Mouse (Mus musculus) B cell, adult 67 days (primary cell): ENCODE data around the gene Car6. TPM values are rescaled to one million over a fixed set of nuclear protein-coding genes. Genes with fewer than 3 reads are reported as not detected.

Source experiments
- total RNA-seq, 2 experiments: library from RNA; stranded (reverse); gene quantifications; 4 replicates each; pipeline ENCODE4 v1.2.4; 2023

Gene Car6
- not detected for total RNA-seq

DNA sequence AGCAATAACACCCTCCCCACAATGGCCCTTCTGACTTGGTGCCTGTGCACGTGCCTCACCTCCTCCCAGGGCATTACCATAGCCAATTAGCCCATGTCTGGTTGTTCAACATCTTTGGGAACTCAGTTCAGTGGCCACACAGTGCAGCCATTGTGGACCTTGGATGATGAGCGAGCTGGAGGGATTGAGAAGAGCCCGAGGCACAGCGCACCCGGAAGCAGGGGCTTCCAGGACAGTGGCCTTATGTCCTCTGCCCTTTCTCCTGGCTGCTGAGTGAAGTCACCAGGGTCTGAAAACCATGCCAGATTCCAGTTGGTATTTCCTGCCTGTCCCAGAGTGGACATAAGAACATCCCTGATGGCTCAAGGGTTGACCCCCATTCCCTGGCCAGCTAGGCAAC is at the start of gene Car6:
TSS of gene Car6 (minus strand) at position 101 of the 400 bp plus-strand sequence.

GRCm38 (mm10) chr4:150236521-150237481 is 35.7 kb upstream of the Car6 start, which contains the start of gene Eno1:
Gene Eno1 (plus strand): TSS chr4:150236721.

Other genes with a start within 250 kb of the Car6 start
- gene Spsb1, start 246.3 kb downstream of the Car6 start, total RNA-seq: 1 to 10 TPM; 1.5 to 2.5 TPM
- 10 to 100 TPM; 13.3 to 18.8 TPM for gene H6pd, start 192.3 kb downstream of the Car6 start, total RNA-seq
- 1 to 10 TPM; 1.2 to 1.6 TPM for gene Gpr157, start 114.0 kb downstream of the Car6 start, total RNA-seq
- gene Slc2a5, start 82.0 kb downstream of the Car6 start, total RNA-seq: not detected
- not detected for gene Slc2a7, start 52.4 kb downstream of the Car6 start, total RNA-seq
- gene Eno1, start 35.4 kb upstream of the Car6 start, total RNA-seq: 100 to 1,000 TPM; 115 to 142 TPM
- 100 to 1,000 TPM; 200 to 234 TPM for gene Rere, start 80.3 kb upstream of the Car6 start, total RNA-seq